Mouse (Mus musculus): Measurements from ENCODE around the gene Sgms1. TPM values are rescaled to one million over a fixed set of nuclear protein-coding genes. Genes with fewer than 3 reads are reported as not detected.
A peak's percentile ranks its signal among the peaks of the same experiment; 100 is the strongest.

The Sgms1 gene
- polyA plus RNA-seq, 1 experiment from 2014 or later, result 31.4 TPM

DNA sequence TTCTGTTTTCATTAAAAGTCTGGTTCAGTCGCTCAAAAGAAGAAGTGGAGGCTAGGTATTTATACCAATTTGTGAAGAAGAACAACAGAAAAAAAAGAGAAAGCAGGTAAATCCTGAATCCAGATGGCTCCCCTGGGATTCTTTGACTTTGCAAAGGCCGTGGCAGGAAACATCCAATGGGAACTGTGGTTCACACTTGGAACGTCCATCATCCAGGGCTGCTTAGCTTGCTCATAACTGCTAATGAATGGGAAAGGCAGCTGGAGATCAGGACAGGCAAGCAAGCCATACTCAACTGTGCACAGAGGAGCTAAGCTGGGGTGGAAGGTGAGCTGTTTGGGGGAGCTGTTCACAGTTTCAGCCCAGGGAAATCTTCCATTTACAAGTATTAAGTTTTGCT lies 115.8 kb downstream of the Sgms1 start:
- H3K27ac ChIP-seq (ENCODE audit: low read depth, low read length), result no peak overlapping the region

GRCm38 (mm10) chr19:32272475-32273260 lies 116.8 kb downstream of the Sgms1 start:
- WGBS, result 41% methylated on average over 6 of the region's 6 CpGs
- peak overlapping the region; percentile 27; the same call in 1 of the 2 replicates for H3K4me3 ChIP-seq (ENCODE audit: low read depth, low read length)

More for the DNA sequence above, 115.8 kb downstream of the Sgms1 start:
- DNase-seq (ENCODE audit: low spot score) (no peak), ATAC-seq (replicated peaks; ENCODE audit: low FRiP score) (no peak)
- H3K4me2 ChIP-seq, result no peak overlapping the region
- no peak overlapping the region for H3K4me3 ChIP-seq (ENCODE audit: low read depth, low read length)
- H3K9ac ChIP-seq (ENCODE audit: low read depth, low read length), result no peak overlapping the region
- no peaks in the 10 kb centered on the region for H3K9me3 ChIP-seq (ENCODE audit: control insufficient read depth, low read length)
- WGBS, result 73% methylated on average over 3 of the region's 3 CpGs
- H3K36me3 ChIP-seq (ENCODE audit: control insufficient read depth, insufficient read depth, low read length), result no peaks in the 10 kb centered on the region
- no peaks in the 10 kb centered on the region for H3K27me3 ChIP-seq (replicated peaks; ENCODE audit: control insufficient read depth, insufficient read depth, low read length)
- H3K4me1 ChIP-seq (replicated peaks; ENCODE audit: control insufficient read depth, insufficient read depth, low read length), result peaks cover 58% of the 10 kb centered on the region

DNA sequence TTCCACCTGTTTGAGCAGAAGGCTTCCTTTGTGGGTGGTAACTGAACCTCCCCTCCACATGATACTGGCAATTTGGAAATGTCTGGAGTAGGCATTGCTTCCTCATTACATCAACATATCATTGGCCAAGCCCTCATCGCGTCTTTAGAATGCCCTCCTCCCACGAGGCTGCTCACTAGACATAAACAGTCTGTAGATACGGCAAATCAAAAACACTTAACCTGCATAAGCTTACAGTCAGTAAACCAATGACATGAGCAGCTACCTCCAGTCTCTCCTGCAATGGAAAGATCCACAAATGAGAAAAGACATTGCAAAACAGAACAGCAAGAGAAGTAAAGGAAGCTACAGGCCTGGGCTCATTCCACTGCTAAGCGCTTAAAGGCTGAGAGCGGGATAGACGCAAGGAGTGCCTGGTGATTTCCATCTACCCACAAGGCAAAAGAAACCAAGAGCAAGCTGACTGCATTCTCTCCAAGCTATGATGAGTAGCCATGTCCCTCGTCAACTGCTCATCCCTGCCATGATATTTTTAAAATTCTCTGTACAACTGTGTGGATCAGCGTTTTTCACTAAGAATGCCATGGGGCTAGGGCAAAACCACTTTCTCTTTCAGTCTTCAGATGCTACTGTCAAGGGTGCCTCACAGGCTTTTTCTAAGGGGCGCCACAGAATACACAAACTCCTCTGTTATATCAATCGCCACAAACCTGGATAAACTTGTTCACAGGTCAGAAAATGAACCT lies 117.9 kb downstream of the Sgms1 start:
- 55% methylated on average over 11 of the region's 11 CpGs for WGBS
- peaks cover 50% of the 10 kb centered on the region for H3K4me1 ChIP-seq (replicated peaks; ENCODE audit: control insufficient read depth, insufficient read depth, low read length)
- DNase-seq (ENCODE audit: low spot score), result no peak

More at GRCm38 (mm10) chr19:32272475-32273260, 116.8 kb downstream of the Sgms1 start:
- H3K9ac ChIP-seq (ENCODE audit: low read depth, low read length), result no peak overlapping the region
- ATAC-seq (replicated peaks; ENCODE audit: low FRiP score) (peak; percentile 97), DNase-seq (ENCODE audit: low spot score) (no peak)
- H3K9me3 ChIP-seq (ENCODE audit: control insufficient read depth, low read length), result no peaks in the 10 kb centered on the region
- H3K27ac ChIP-seq (ENCODE audit: low read depth, low read length), result peak overlapping the region; percentile 82
- no peaks in the 10 kb centered on the region for H3K27me3 ChIP-seq (replicated peaks; ENCODE audit: control insufficient read depth, insufficient read depth, low read length)
- H3K36me3 ChIP-seq (ENCODE audit: control insufficient read depth, insufficient read depth, low read length), result no peaks in the 10 kb centered on the region
- H3K4me1 ChIP-seq (replicated peaks; ENCODE audit: control insufficient read depth, insufficient read depth, low read length), result peaks cover 55% of the 10 kb centered on the region
- H3K4me2 ChIP-seq, result peak overlapping the region; percentile 71

GRCm38 (mm10) chr19:32269844-32270176 lies 119.7 kb downstream of the Sgms1 start:
- Histone ChIP-seq H3K4me3 (ENCODE audit: low read depth, low read length) (no peak overlapping the region), H3K4me1 (replicated peaks; ENCODE audit: control insufficient read depth, insufficient read depth, low read length) (peaks cover 37% of the 10 kb centered on the region), H3K4me2 (no peak overlapping the region), H3K36me3 (ENCODE audit: control insufficient read depth, insufficient read depth, low read length) (no peaks in the 10 kb centered on the region), H3K27me3 (replicated peaks; ENCODE audit: control insufficient read depth, insufficient read depth, low read length) (no peaks in the 10 kb centered on the region), H3K9ac (ENCODE audit: low read depth, low read length) (no peak overlapping the region), H3K9me3 (ENCODE audit: control insufficient read depth, low read length) (no peaks in the 10 kb centered on the region), H3K27ac (ENCODE audit: low read depth, low read length) (no peak overlapping the region)
- no peak for DNase-seq (ENCODE audit: low spot score)
- ATAC-seq (replicated peaks; ENCODE audit: low FRiP score), result no peak
- WGBS, result 80% methylated on average over 6 of the region's 6 CpGs

More for the DNA sequence above, 117.9 kb downstream of the Sgms1 start:
- H3K27me3 ChIP-seq (replicated peaks; ENCODE audit: control insufficient read depth, insufficient read depth, low read length), result no peaks in the 10 kb centered on the region
- H3K27ac ChIP-seq (ENCODE audit: low read depth, low read length), result peak overlapping the region; percentile 82
- ATAC-seq (replicated peaks; ENCODE audit: low FRiP score), result no peak
- H3K36me3 ChIP-seq (ENCODE audit: control insufficient read depth, insufficient read depth, low read length), result no peaks in the 10 kb centered on the region
- H3K9me3 ChIP-seq (ENCODE audit: control insufficient read depth, low read length), result no peaks in the 10 kb centered on the region
- H3K9ac ChIP-seq (ENCODE audit: low read depth, low read length), result no peak overlapping the region; the same call in 1 of the 2 replicates
- peak overlapping the region; percentile 27 for H3K4me3 ChIP-seq (ENCODE audit: low read depth, low read length)
- peak overlapping the region; percentile 71 for H3K4me2 ChIP-seq

- Histone ChIP-seq H3K27ac (ENCODE audit: low read depth, low read length) (no peak overlapping the region), H3K4me1 (replicated peaks; ENCODE audit: control insufficient read depth, insufficient read depth, low read length) (peaks cover 38% of the 10 kb centered on the region), H3K4me3 (ENCODE audit: low read depth, low read length) (no peak overlapping the region), H3K9me3 (ENCODE audit: control insufficient read depth, low read length) (no peaks in the 10 kb centered on the region), H3K4me2 (no peak overlapping the region), H3K27me3 (replicated peaks; ENCODE audit: control insufficient read depth, insufficient read depth, low read length) (no peaks in the 10 kb centered on the region), H3K9ac (ENCODE audit: low read depth, low read length) (no peak overlapping the region), H3K36me3 (ENCODE audit: control insufficient read depth, insufficient read depth, low read length) (no peaks in the 10 kb centered on the region)
- 84% methylated on average over 12 of the region's 12 CpGs for WGBS
- DNase-seq (ENCODE audit: low spot score) (no peak), ATAC-seq (replicated peaks; ENCODE audit: low FRiP score) (no peak)
These were observed 120.2 kb downstream of the Sgms1 start for GRCm38 (mm10) chr19:32269141-32269843.

DNA sequence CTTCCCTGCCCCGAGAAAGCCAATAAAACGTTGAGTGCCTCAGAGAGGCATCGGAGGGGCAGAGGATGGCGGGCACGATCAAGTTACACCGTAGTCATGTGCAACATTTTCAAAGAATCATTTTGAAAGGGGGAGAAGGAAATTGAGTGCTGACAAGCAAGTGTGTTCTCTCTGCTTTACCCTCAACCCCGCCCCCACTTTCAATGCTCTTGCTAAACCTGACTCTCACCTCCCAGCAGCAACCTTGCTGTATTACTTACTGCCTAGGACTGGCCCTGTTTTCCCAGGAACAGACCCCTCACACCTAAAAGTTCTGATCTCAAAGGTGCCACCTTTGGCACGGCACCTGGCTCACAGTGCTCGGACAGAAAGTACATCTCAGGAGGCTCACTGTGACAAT lies 121.0 kb downstream of the Sgms1 start:
- Histone ChIP-seq H3K4me3 (ENCODE audit: low read depth, low read length) (no peak overlapping the region), H3K4me1 (replicated peaks; ENCODE audit: control insufficient read depth, insufficient read depth, low read length) (peaks cover 42% of the 10 kb centered on the region), H3K9ac (ENCODE audit: low read depth, low read length) (no peak overlapping the region), H3K27ac (ENCODE audit: low read depth, low read length) (no peak overlapping the region), H3K36me3 (ENCODE audit: control insufficient read depth, insufficient read depth, low read length) (no peaks in the 10 kb centered on the region), H3K9me3 (ENCODE audit: control insufficient read depth, low read length) (no peaks in the 10 kb centered on the region), H3K27me3 (replicated peaks; ENCODE audit: control insufficient read depth, insufficient read depth, low read length) (no peaks in the 10 kb centered on the region), H3K4me2 (no peak overlapping the region)
- 76% methylated on average over 9 of the region's 9 CpGs for WGBS
- DNase-seq (ENCODE audit: low spot score) (no peak), ATAC-seq (replicated peaks; ENCODE audit: low FRiP score) (no peak)

DNA sequence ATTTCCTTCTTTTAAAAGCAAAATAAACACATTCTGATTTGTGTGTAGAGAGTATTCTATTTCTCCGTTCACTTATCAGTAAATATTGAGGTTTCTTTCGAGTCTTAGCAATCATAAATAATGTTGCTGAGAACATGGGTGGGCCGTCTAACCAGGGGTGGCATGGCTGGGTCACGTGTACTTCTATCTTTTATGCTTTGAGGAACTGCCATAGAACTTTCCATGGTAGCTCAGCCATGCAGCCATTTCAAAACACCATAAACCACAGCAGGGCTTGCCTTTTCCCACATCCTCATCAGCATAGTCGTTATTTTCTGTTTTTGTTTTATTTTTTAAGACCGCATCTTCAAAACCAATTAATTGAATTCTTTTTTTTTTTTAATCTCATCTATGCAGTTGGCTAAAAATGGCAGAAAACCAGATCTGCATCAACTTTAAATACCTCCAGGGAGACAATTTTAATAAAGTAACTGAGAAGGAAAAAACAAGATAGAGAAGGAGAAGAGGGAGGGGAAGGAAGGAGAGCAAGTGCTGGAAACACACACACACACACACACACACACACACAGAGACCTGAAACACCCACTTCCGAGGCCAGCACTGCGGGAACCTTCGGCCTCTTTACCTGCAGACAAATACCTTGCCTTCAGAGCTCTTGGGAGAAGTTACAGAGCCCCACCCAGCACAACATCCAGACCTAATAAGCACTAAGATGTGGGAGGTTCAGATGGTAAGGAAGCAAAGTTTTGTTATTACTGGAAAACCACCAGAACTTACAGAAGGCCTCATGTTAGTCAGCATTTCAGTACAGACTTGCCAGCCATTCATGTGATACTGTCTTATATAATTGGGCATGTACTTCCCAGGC lies 122.9 kb downstream of the Sgms1 start:
- Histone ChIP-seq H3K27me3 (replicated peaks; ENCODE audit: control insufficient read depth, insufficient read depth, low read length) (no peaks in the 10 kb centered on the region), H3K4me2 (no peak overlapping the region), H3K4me1 (replicated peaks; ENCODE audit: control insufficient read depth, insufficient read depth, low read length) (peaks cover 24% of the 10 kb centered on the region), H3K27ac (ENCODE audit: low read depth, low read length) (no peak overlapping the region), H3K9ac (ENCODE audit: low read depth, low read length) (no peak overlapping the region), H3K9me3 (ENCODE audit: control insufficient read depth, low read length) (no peaks in the 10 kb centered on the region), H3K36me3 (ENCODE audit: control insufficient read depth, insufficient read depth, low read length) (no peaks in the 10 kb centered on the region), H3K4me3 (ENCODE audit: low read depth, low read length) (no peak overlapping the region)
- WGBS, result 58% methylated on average over 9 of the region's 9 CpGs
- no peak for DNase-seq (ENCODE audit: low spot score)
- no peak for ATAC-seq (replicated peaks; ENCODE audit: low FRiP score)

DNA sequence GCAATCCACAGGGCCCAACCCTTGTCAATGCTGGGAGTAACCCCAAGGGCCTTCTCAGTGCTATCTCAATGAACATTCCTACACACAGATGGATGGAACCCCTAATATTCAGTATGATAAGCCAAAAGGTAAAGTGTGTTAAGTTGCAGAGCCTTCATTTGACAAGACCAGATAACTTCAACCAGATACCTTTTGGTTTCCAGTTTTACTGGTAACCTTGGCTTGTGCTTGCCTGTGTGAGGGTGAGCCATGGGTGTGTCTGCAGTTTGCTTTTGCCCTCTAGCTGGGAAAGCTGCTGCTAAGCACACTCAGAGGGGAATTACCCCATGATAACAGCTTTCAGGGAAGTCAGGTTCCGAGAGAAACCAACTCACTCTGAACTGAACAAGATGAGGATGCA lies 125.8 kb downstream of the Sgms1 start:
- Histone ChIP-seq H3K4me3 (ENCODE audit: low read depth, low read length) (no peak overlapping the region), H3K27me3 (replicated peaks; ENCODE audit: control insufficient read depth, insufficient read depth, low read length) (no peaks in the 10 kb centered on the region), H3K9me3 (ENCODE audit: control insufficient read depth, low read length) (no peaks in the 10 kb centered on the region), H3K4me2 (no peak overlapping the region), H3K4me1 (replicated peaks; ENCODE audit: control insufficient read depth, insufficient read depth, low read length) (peaks cover 23% of the 10 kb centered on the region), H3K36me3 (ENCODE audit: control insufficient read depth, insufficient read depth, low read length) (no peaks in the 10 kb centered on the region), H3K9ac (ENCODE audit: low read depth, low read length) (no peak overlapping the region), H3K27ac (ENCODE audit: low read depth, low read length) (no peak overlapping the region)
- DNase-seq (ENCODE audit: low spot score) (no peak), ATAC-seq (replicated peaks; ENCODE audit: low FRiP score) (peak; percentile 85)
- 32% methylated on average over 1 of the region's 1 CpGs for WGBS

Measured in liver, embryonic 11.5 days (tissue).